Mouse (Mus musculus) E14TG2a.4 (cell line): ENCODE measurements around the gene Stard3nl.

Source experiments
- CTCF ChIP-seq: conservative IDR thresholded peaks from 2 replicates; pipeline ENCODE4 v1.5.1; 2014; ENCODE audit warnings: low read length
- NANOG ChIP-seq: IDR thresholded peaks from 2 replicates; pipeline ENCODE4 v1.6.1; 2014; ENCODE audit warnings: borderline replicate concordance, low read length, mixed read lengths
- POU5F1 ChIP-seq: IDR thresholded peaks from 2 replicates; pipeline ENCODE4 v1.6.1; 2014; ENCODE audit warnings: low read length, borderline replicate concordance

DNA sequence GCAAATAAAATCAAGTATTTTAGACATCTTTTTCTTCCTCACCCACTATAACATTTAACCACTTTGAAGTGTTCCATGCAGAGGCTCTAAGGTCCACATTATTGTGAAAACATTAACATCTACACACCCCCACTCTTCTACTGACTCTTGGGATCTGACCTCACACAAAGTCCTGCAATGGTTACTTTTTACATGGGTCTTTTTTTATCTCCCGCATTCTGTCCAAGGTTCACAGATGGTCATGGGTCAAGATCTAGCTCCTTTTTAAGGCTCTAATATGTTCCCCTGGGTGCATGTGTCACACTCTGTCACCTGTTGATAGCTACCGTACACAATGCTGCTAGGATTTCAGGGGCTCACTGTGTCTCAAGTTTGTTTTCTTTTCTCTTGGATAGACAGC is 28.7 kb downstream of the Stard3nl start:
- TF ChIP-seq CTCF (no peak), NANOG (no peak), POU5F1 (no peak)
